ENCODE assay signal across 7 mouse cellular contexts in the genomic region with DNA sequence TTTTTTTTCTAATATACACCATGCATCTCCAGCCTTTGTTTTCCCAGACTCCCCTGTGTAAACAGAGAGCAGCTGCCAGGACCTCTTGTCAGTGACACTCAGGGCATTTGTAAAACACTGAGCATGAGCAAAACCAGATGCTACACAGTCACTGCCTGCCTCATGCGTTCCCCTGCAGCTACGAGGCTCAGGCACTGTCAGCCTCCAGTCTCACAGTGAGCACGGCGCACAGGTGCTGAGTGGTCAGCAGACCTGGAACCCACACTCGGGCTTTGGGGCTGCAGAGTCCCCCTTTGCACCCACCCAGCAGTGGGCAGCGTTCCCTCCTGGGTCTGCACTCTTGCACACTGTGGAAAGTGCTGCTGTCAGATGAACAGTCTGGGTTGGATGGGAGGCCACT. TPM values are rescaled to one million over a fixed set of nuclear protein-coding genes. Genes with fewer than 3 reads are reported as not detected.
DNase-seq lines count a peak whose midpoint lies in the region; ATAC-seq and TF ChIP-seq lines count a peak whose summit lies in the region.

No protein-coding gene starts in this region.

- no peak for TF ChIP-seq POLR2A in brain, embryonic 14.5 days (IDR thresholded peaks at IDR 0.05; ENCODE audit: borderline replicate concordance, extremely low read depth, insufficient read depth, insufficient read length, poor library complexity, severe bottlenecking)

- 0 out of 2 replicates have a peak, but pooled peaks have one; percentile 16 for ATAC-seq in embryonic facial prominence, embryonic 11.5 days (replicated peaks; ENCODE audit: insufficient number of reproducible peaks, low FRiP score, low TSS enrichment, low read depth)
- ATAC-seq in intestine, embryonic 16.5 days = peak; percentile 47
- ATAC-seq in liver, embryonic 15.5 days (ENCODE audit: insufficient read depth) = no peak
- no peak for ATAC-seq in erythroid progenitor cell, adult 5-6 weeks (replicated peaks; ENCODE audit: low FRiP score, poor library complexity, severe bottlenecking)

- no peaks in the 10 kb centered on the region; the same call in 1 of the 2 replicates for H3K36me3 ChIP-seq in embryonic facial prominence, embryonic 11.5 days (replicated peaks; ENCODE audit: control insufficient read depth, insufficient read depth, low read depth, low read length)
- H3K36me3 ChIP-seq in intestine, embryonic 16.5 days (ENCODE audit: control insufficient read depth, insufficient read depth, low read length) = peaks cover 15% of the 10 kb centered on the region
- H3K36me3 ChIP-seq in liver, embryonic 15.5 days (replicated peaks) = peaks cover 31% of the 10 kb centered on the region

- H3K4me2 ChIP-seq in embryonic facial prominence, embryonic 11.5 days (ENCODE audit: low read depth, low read length) = no peak overlapping the region
- H3K4me2 ChIP-seq in intestine, embryonic 16.5 days (ENCODE audit: low read depth, low read length) = no peak overlapping the region
- peak overlapping the region; percentile 74 for H3K4me2 ChIP-seq in liver, embryonic 15.5 days

- H3K9me3 ChIP-seq in embryonic facial prominence, embryonic 11.5 days (replicated peaks; ENCODE audit: control insufficient read depth, low read length) = no peaks in the 10 kb centered on the region
- H3K9me3 ChIP-seq in intestine, embryonic 16.5 days (ENCODE audit: control insufficient read depth, low read length) = no peaks in the 10 kb centered on the region
- H3K9me3 ChIP-seq in liver, embryonic 15.5 days (replicated peaks) = no peaks in the 10 kb centered on the region

- no peaks in the 10 kb centered on the region; the same call in none of the 2 replicates for H3K4me1 ChIP-seq in embryonic facial prominence, embryonic 11.5 days (ENCODE audit: control insufficient read depth, insufficient read depth, low read length)
- H3K4me1 ChIP-seq in intestine, embryonic 16.5 days (ENCODE audit: control insufficient read depth, insufficient read depth, low read length) = peaks cover 35% of the 10 kb centered on the region
- peaks cover 68% of the 10 kb centered on the region for H3K4me1 ChIP-seq in liver, embryonic 15.5 days (replicated peaks)

- DNase-seq in brain, embryonic 14.5 days (ENCODE audit: low read depth) = peak; percentile 25
- DNase-seq in embryonic facial prominence, embryonic 11.5 days (ENCODE audit: low spot score) = peak; percentile 68
- no peak for DNase-seq in thymus, postnatal 25 days
- no peak for DNase-seq in layer of hippocampus, postnatal 14 days (ENCODE audit: low spot score in 2 of 2)

- no peaks in the 10 kb centered on the region for H3K27me3 ChIP-seq in embryonic facial prominence, embryonic 11.5 days (ENCODE audit: control insufficient read depth, insufficient read depth, low read length)
- H3K27me3 ChIP-seq in intestine, embryonic 16.5 days (replicated peaks; ENCODE audit: control insufficient read depth, insufficient read depth, low read length) = no peaks in the 10 kb centered on the region
- H3K27me3 ChIP-seq in liver, embryonic 15.5 days = no peaks in the 10 kb centered on the region

- H3K4me3 ChIP-seq in embryonic facial prominence, embryonic 11.5 days (ENCODE audit: low read depth, low read length) = no peak overlapping the region
- H3K4me3 ChIP-seq in intestine, embryonic 16.5 days (ENCODE audit: low read length) = no peak overlapping the region
- peak overlapping the region; percentile 43 for H3K4me3 ChIP-seq in liver, embryonic 15.5 days (replicated peaks)

- WGBS in embryonic facial prominence, embryonic 11.5 days = 43% methylated on average over 6 of the region's 6 CpGs
- 45% methylated on average over 6 of the region's 6 CpGs for WGBS in intestine, embryonic 16.5 days
- WGBS in liver, embryonic 15.5 days (ENCODE audit: insufficient replicate concordance) = 84% methylated on average over 6 of the region's 6 CpGs

- no peak overlapping the region for H3K9ac ChIP-seq in embryonic facial prominence, embryonic 11.5 days (replicated peaks; ENCODE audit: low read length)
- no peak overlapping the region for H3K9ac ChIP-seq in intestine, embryonic 16.5 days (ENCODE audit: low read depth, low read length)
- peak overlapping the region; percentile 30 for H3K9ac ChIP-seq in liver, embryonic 15.5 days

- 0 out of 2 replicates have a peak overlapping the region, but pooled peaks have one; percentile 28 for H3K27ac ChIP-seq in embryonic facial prominence, embryonic 11.5 days (replicated peaks; ENCODE audit: low read depth, low read length)
- H3K27ac ChIP-seq in intestine, embryonic 16.5 days (ENCODE audit: low read length) = peak overlapping the region; percentile 62
- peak overlapping the region; percentile 99 for H3K27ac ChIP-seq in liver, embryonic 15.5 days (replicated peaks)

- TF ChIP-seq CTCF in brain, embryonic 14.5 days (IDR thresholded peaks at IDR 0.05; ENCODE audit: borderline replicate concordance, extremely low read depth, insufficient read depth, insufficient read length) = no peak

RNA-seq across cellular contexts. Expression of a gene that starts 41.7 kb away (rescaled TPM):
- polyA plus RNA-seq in brain, embryonic 14.5 days (2012; rRNA removed) = 8.0 and 10.5 TPM in 2 replicates
- polyA plus RNA-seq in embryonic facial prominence, embryonic 11.5 days (2014; fragmentation: Nextera tagmentation; extraction: Ambion mirVana) = 1.9 and 2.5 TPM in 2 replicates
- polyA plus RNA-seq in intestine, embryonic 16.5 days (2015; fragmentation: Nextera tagmentation; extraction: Ambion mirVana) = 1.5 TPM in 2 replicates
- polyA plus RNA-seq in liver, embryonic 15.5 days (2015; fragmentation: Nextera tagmentation; extraction: Ambion mirVana) = 0.79 and 0.98 TPM in 2 replicates
- total RNA-seq in erythroid progenitor cell, adult 5-6 weeks (2015; ENCODE audit: low replicate concordance) = 12.3 and 15.1 TPM in 2 replicates
- 12.4 and 13.6 TPM in 2 replicates for total RNA-seq in erythroid progenitor cell, adult 5-6 weeks (2017; ENCODE audit: low replicate concordance)
- 10 to 100 TPM; 17.6 to 18.6 TPM for total RNA-seq in layer of hippocampus, postnatal 14 days (2021)

RNA-seq across cellular contexts. Expression of a gene that starts 57.2 kb away (rescaled TPM):
- 140 and 205 TPM in 2 replicates for polyA plus RNA-seq in brain, embryonic 14.5 days (2012; rRNA removed)
- polyA plus RNA-seq in embryonic facial prominence, embryonic 11.5 days (2014; fragmentation: Nextera tagmentation; extraction: Ambion mirVana) = 16.1 and 20.4 TPM in 2 replicates
- polyA plus RNA-seq in intestine, embryonic 16.5 days (2015; fragmentation: Nextera tagmentation; extraction: Ambion mirVana) = 16.7 and 16.8 TPM in 2 replicates
- polyA plus RNA-seq in liver, embryonic 15.5 days (2015; fragmentation: Nextera tagmentation; extraction: Ambion mirVana) = 11.5 and 15.7 TPM in 2 replicates
- total RNA-seq in erythroid progenitor cell, adult 5-6 weeks (2015; ENCODE audit: low replicate concordance) = 50.3 and 64.2 TPM in 2 replicates
- total RNA-seq in erythroid progenitor cell, adult 5-6 weeks (2017; ENCODE audit: low replicate concordance) = 42.0 and 49.3 TPM in 2 replicates
- 100 to 1,000 TPM; 330 to 332 TPM for total RNA-seq in layer of hippocampus, postnatal 14 days (2021)

Comparison
In these comparisons a context has a peak if more than half of its experiments do, and no peak if none do; other contexts are left out.
1. DNase-seq: peak in brain, embryonic 14.5 days (single experiment) and embryonic facial prominence, embryonic 11.5 days (single experiment); none in thymus, postnatal 25 days (single experiment) and layer of hippocampus, postnatal 14 days (0 of 2).
2. ATAC-seq: peak in embryonic facial prominence, embryonic 11.5 days (single experiment) and intestine, embryonic 16.5 days (single experiment); none in liver, embryonic 15.5 days (single experiment) and erythroid progenitor cell, adult 5-6 weeks (single experiment).
3. H3K27ac ChIP-seq: peak in every context shown above with its lines; median percentile 99 in liver, embryonic 15.5 days; 62 in intestine, embryonic 16.5 days; 28 in embryonic facial prominence, embryonic 11.5 days.